Mouse (Mus musculus) liver, embryonic 14.5 days (tissue): ENCODE results near the gene Tenm2. TPM values are rescaled to one million over a fixed set of nuclear protein-coding genes. Genes with fewer than 3 reads are reported as not detected.

Experiments
- ATAC-seq: fragments of 200-750 bp; cut with Nextera tagmentation; 2 replicates; pipeline ENCODE4 v1.8.0; 2017; ENCODE audit warnings: moderate number of reproducible peaks, mild to moderate bottlenecking, moderate library complexity; ENCODE audit not compliant: insufficient read depth
- DNase-seq, 3 experiments: peaks; one replicate each; pipeline ENCODE4 v3.0.0-alpha.2; 2012 to 2013; ENCODE audit warnings: low read depth in 3 of 3, low spot score in 3 of 3
- H3K27ac ChIP-seq: fragments of 300-500 bp; sonication (generic); 2 replicates; pipeline ENCODE4 v1.5.1; 2014; ENCODE audit warnings: moderate library complexity, mild to moderate bottlenecking, control low read depth, inconsistent platforms
- H3K27me3 ChIP-seq: fragments of 300-500 bp; sonication (generic); 2 replicates; pipeline ENCODE4 v1.6.1; 2014; ENCODE audit warnings: mild to moderate bottlenecking, low read length, moderate library complexity; ENCODE audit not compliant: control insufficient read depth, insufficient read depth
- H3K36me3 ChIP-seq: fragments of 300-500 bp; sonication (generic); replicated peaks from 2 replicates; pipeline ENCODE4 v1.6.1; 2014; ENCODE audit warnings: low read depth; ENCODE audit not compliant: control insufficient read depth, insufficient read depth
- H3K4me1 ChIP-seq, 2 experiments: fragments of 200-500 bp in 1 of 2; fragments of 300-500 bp in 1 of 2; sonication (generic) in 1 of 2; replicated peaks; 2 replicates each; pipeline ENCODE4 v1.6.1; 2012 to 2014; ENCODE audit warnings: antibody characterized with exemption in 1 of 2, inconsistent platforms in 1 of 2, low read length in 1 of 2; ENCODE audit not compliant: control insufficient read depth in 2 of 2, insufficient read depth in 2 of 2
- H3K4me2 ChIP-seq: fragments of 300-500 bp; sonication (generic); 2 replicates; pipeline ENCODE4 v1.6.1; 2014; ENCODE audit warnings: low read depth, mild to moderate bottlenecking, control low read depth, moderate library complexity
- H3K4me3 ChIP-seq, 2 experiments: fragments of 200-500 bp in 1 of 2; fragments of 300-500 bp in 1 of 2; sonication (generic) in 1 of 2; 2 replicates each; pipeline ENCODE4 v1.5.1; 2012 to 2014; ENCODE audit warnings: low read depth in 2 of 2, low read length in 2 of 2, mild to moderate bottlenecking in 2 of 2, control low read depth in 1 of 2, inconsistent platforms in 1 of 2, moderate library complexity in 1 of 2; ENCODE audit not compliant: insufficient read depth in 1 of 2
- H3K9ac ChIP-seq: fragments of 300-500 bp; sonication (generic); replicated peaks from 2 replicates; pipeline ENCODE4 v1.6.1; 2014; ENCODE audit warnings: mild to moderate bottlenecking, control low read depth, moderate library complexity
- H3K9me3 ChIP-seq: fragments of 300-500 bp; sonication (generic); 2 replicates; pipeline ENCODE4 v1.6.1; 2016; ENCODE audit warnings: low read length, mixed read lengths; ENCODE audit not compliant: control insufficient read depth
- CTCF ChIP-seq: IDR thresholded peaks from 2 replicates; pipeline ENCODE4 v1.5.1; 2016; ENCODE audit warnings: antibody characterized with exemption, low read depth, control low read depth
- EP300 ChIP-seq: IDR thresholded peaks from 2 replicates; pipeline ENCODE4 v1.6.1; 2016; ENCODE audit warnings: antibody characterized with exemption, low read depth
- WGBS: fragments of 180-500 bp; shearing (Covaris S2); extraction: QIAGEN DNeasy Blood & Tissue Kit; methylation state at CpG from one replicate; pipeline ENCODE4 v1.1.7; 2014; ENCODE audit not compliant: insufficient replicate concordance; 5-methylcytosine and 5-hydroxymethylcytosine counted together
- polyA plus RNA-seq, 2 experiments: library from polyadenylated mRNA; depleted of rRNA in 1 of 2; stranded (reverse) in 1 of 2; unstranded in 1 of 2; fragments of >200 nt; fragmentation: Nextera tagmentation in 1 of 2; extraction: Ambion mirVana in 1 of 2; gene quantifications; 2 replicates each; pipeline versions ENCODE4 v1.2.1 to v1.2.3; 2012 to 2014

Tenm2 gene
- polyA plus RNA-seq, 2 experiments, result 0.06 TPM; not detected in 1

GRCm38 (mm10) chr11:36647179-36647578, 588.6 kb downstream of the Tenm2 start:
- no peaks in the 10 kb centered on the region for H3K27me3 ChIP-seq
- no peak overlapping the region for H3K9ac ChIP-seq
- 80% methylated on average over 1 of the region's 1 CpGs for WGBS
- no peaks in the 10 kb centered on the region for H3K4me1 ChIP-seq
- no peaks in the 10 kb centered on the region for H3K9me3 ChIP-seq
- no peaks in the 10 kb centered on the region for H3K36me3 ChIP-seq
- H3K27ac ChIP-seq, result no peak overlapping the region
- no peak for ATAC-seq
- H3K4me2 ChIP-seq, result no peak overlapping the region
- H3K4me3 ChIP-seq, result no peak overlapping the region
- no peak for DNase-seq
- TF ChIP-seq EP300, result no peak
- TF ChIP-seq CTCF, result no peak

GRCm38 (mm10) chr11:36635082-36635481, 600.7 kb downstream of the Tenm2 start:
- Histone ChIP-seq H3K27ac (no peak overlapping the region), H3K9me3 (no peaks in the 10 kb centered on the region), H3K4me2 (no peak overlapping the region), H3K36me3 (no peaks in the 10 kb centered on the region), H3K27me3 (no peaks in the 10 kb centered on the region), H3K4me3 (no peak overlapping the region), H3K9ac (no peak overlapping the region), H3K4me1 (no peaks in the 10 kb centered on the region)
- TF ChIP-seq CTCF (no peak), EP300 (no peak)
- ATAC-seq (no peak), DNase-seq (no peak)
- WGBS, result 31% methylated on average over 6 of the region's 6 CpGs

- Histone ChIP-seq H3K9me3 (no peaks in the 10 kb centered on the region), H3K4me3 (no peak overlapping the region), H3K27me3 (no peaks in the 10 kb centered on the region), H3K4me2 (no peak overlapping the region), H3K4me1 (no peaks in the 10 kb centered on the region), H3K36me3 (no peaks in the 10 kb centered on the region), H3K27ac (no peak overlapping the region), H3K9ac (no peak overlapping the region)
- ATAC-seq (no peak), DNase-seq (no peak)
- TF ChIP-seq CTCF, result no peak
- TF ChIP-seq EP300, result no peak
These were observed 603.6 kb downstream of the Tenm2 start for GRCm38 (mm10) chr11:36632201-36632600.

GRCm38 (mm10) chr11:36613807-36614206, 622.0 kb downstream of the Tenm2 start:
- DNase-seq, result no peak
- H3K4me1 ChIP-seq, result no peaks in the 10 kb centered on the region
- no peak overlapping the region for H3K9ac ChIP-seq
- no peak overlapping the region for H3K4me3 ChIP-seq
- H3K27me3 ChIP-seq, result no peaks in the 10 kb centered on the region
- no peak for ATAC-seq
- H3K36me3 ChIP-seq, result no peaks in the 10 kb centered on the region
- TF ChIP-seq CTCF (no peak), EP300 (no peak)
- H3K9me3 ChIP-seq, result no peaks in the 10 kb centered on the region
- H3K4me2 ChIP-seq, result no peak overlapping the region
- H3K27ac ChIP-seq, result no peak overlapping the region
- 59% methylated on average over 6 of the region's 6 CpGs for WGBS

GRCm38 (mm10) chr11:36604815-36605382, 630.9 kb downstream of the Tenm2 start:
- Histone ChIP-seq H3K4me1 (no peaks in the 10 kb centered on the region), H3K4me2 (no peak overlapping the region), H3K9me3 (no peaks in the 10 kb centered on the region), H3K27me3 (no peaks in the 10 kb centered on the region), H3K36me3 (no peaks in the 10 kb centered on the region), H3K4me3 (no peak overlapping the region), H3K9ac (no peak overlapping the region), H3K27ac (no peak overlapping the region)
- ATAC-seq (no peak), DNase-seq (no peak)
- WGBS, result 23% methylated on average over 8 of the region's 8 CpGs
- TF ChIP-seq CTCF (no peak), EP300 (no peak)
